Mouse (Mus musculus): Measurements from ENCODE around the gene Cask. TPM values are rescaled to one million over a fixed set of nuclear protein-coding genes. Genes with fewer than 3 reads are reported as not detected.

Gene Cask
- polyA plus RNA-seq, 1 experiment from 2014 or later: 64.5 TPM

GRCm38 (mm10) chrX:13494892-13495703 is 356.1 kb downstream of the Cask start:
- H3K4me3 ChIP-seq: no peak overlapping the region
- no peaks in the 10 kb centered on the region for H3K4me1 ChIP-seq (replicated peaks)
- no peaks in the 10 kb centered on the region for H3K9me3 ChIP-seq
- 88% methylated on average over 8 of the region's 8 CpGs for WGBS
- no peak overlapping the region for H3K9ac ChIP-seq
- no peak overlapping the region for H3K4me2 ChIP-seq
- no peak for ATAC-seq (ENCODE audit: low FRiP score, low read depth)
- no peaks in the 10 kb centered on the region for H3K36me3 ChIP-seq
- no peaks in the 10 kb centered on the region for H3K27me3 ChIP-seq
- H3K27ac ChIP-seq (replicated peaks): no peak overlapping the region

- no peaks in the 10 kb centered on the region for H3K27me3 ChIP-seq
- no peak overlapping the region for H3K4me3 ChIP-seq
- no peak for ATAC-seq (ENCODE audit: low FRiP score, low read depth)
- H3K4me1 ChIP-seq (replicated peaks): no peaks in the 10 kb centered on the region
- no peak overlapping the region for H3K9ac ChIP-seq
- H3K36me3 ChIP-seq: no peaks in the 10 kb centered on the region
- no peaks in the 10 kb centered on the region for H3K9me3 ChIP-seq
- H3K4me2 ChIP-seq: no peak overlapping the region
- H3K27ac ChIP-seq (replicated peaks): no peak overlapping the region
Observed at GRCm38 (mm10) chrX:13492922-13493321, 358.2 kb downstream of the Cask start.

- Histone ChIP-seq H3K27ac (replicated peaks) (no peak overlapping the region), H3K4me1 (replicated peaks) (no peaks in the 10 kb centered on the region), H3K9ac (no peak overlapping the region), H3K4me3 (no peak overlapping the region), H3K9me3 (no peaks in the 10 kb centered on the region), H3K36me3 (no peaks in the 10 kb centered on the region), H3K4me2 (no peak overlapping the region), H3K27me3 (no peaks in the 10 kb centered on the region)
- no peak for ATAC-seq (ENCODE audit: low FRiP score, low read depth)
- WGBS: 76% methylated on average over 3 of the region's 3 CpGs
Observed at GRCm38 (mm10) chrX:13490941-13491340, 360.2 kb downstream of the Cask start.

- H3K9ac ChIP-seq: no peak overlapping the region
- no peaks in the 10 kb centered on the region for H3K36me3 ChIP-seq
- H3K27ac ChIP-seq (replicated peaks): no peak overlapping the region
- H3K4me1 ChIP-seq (replicated peaks): no peaks in the 10 kb centered on the region
- 100% methylated on average over 1 of the region's 1 CpGs for WGBS
- H3K9me3 ChIP-seq: no peaks in the 10 kb centered on the region
- no peak for ATAC-seq (ENCODE audit: low FRiP score, low read depth)
- no peak overlapping the region for H3K4me3 ChIP-seq
- H3K4me2 ChIP-seq: no peak overlapping the region
- H3K27me3 ChIP-seq: no peaks in the 10 kb centered on the region
Observed at GRCm38 (mm10) chrX:13489761-13490160, 361.4 kb downstream of the Cask start.

GRCm38 (mm10) chrX:13489001-13489400 is 362.2 kb downstream of the Cask start:
- Histone ChIP-seq H3K4me1 (replicated peaks) (no peaks in the 10 kb centered on the region), H3K27me3 (no peaks in the 10 kb centered on the region), H3K4me2 (no peak overlapping the region), H3K9ac (no peak overlapping the region), H3K4me3 (no peak overlapping the region), H3K36me3 (no peaks in the 10 kb centered on the region), H3K27ac (replicated peaks) (no peak overlapping the region), H3K9me3 (no peaks in the 10 kb centered on the region)
- no peak for ATAC-seq (ENCODE audit: low FRiP score, low read depth)
- WGBS: 72% methylated on average over 3 of the region's 3 CpGs

GRCm38 (mm10) chrX:13484447-13484846 is 366.7 kb downstream of the Cask start:
- Histone ChIP-seq H3K4me3 (no peak overlapping the region), H3K9ac (no peak overlapping the region), H3K4me2 (no peak overlapping the region), H3K9me3 (no peaks in the 10 kb centered on the region), H3K4me1 (replicated peaks) (no peaks in the 10 kb centered on the region), H3K27me3 (no peaks in the 10 kb centered on the region), H3K36me3 (no peaks in the 10 kb centered on the region), H3K27ac (replicated peaks) (no peak overlapping the region)
- ATAC-seq (ENCODE audit: low FRiP score, low read depth): no peak

GRCm38 (mm10) chrX:13482576-13482975 is 368.6 kb downstream of the Cask start:
- Histone ChIP-seq H3K9ac (no peak overlapping the region), H3K4me3 (no peak overlapping the region), H3K4me1 (replicated peaks) (no peaks in the 10 kb centered on the region), H3K4me2 (no peak overlapping the region), H3K27me3 (no peaks in the 10 kb centered on the region), H3K36me3 (no peaks in the 10 kb centered on the region), H3K27ac (replicated peaks) (no peak overlapping the region), H3K9me3 (no peaks in the 10 kb centered on the region)
- WGBS: 77% methylated on average over 1 of the region's 1 CpGs
- ATAC-seq (ENCODE audit: low FRiP score, low read depth): no peak

GRCm38 (mm10) chrX:13479570-13479969 is 371.6 kb downstream of the Cask start:
- Histone ChIP-seq H3K4me1 (replicated peaks) (no peaks in the 10 kb centered on the region), H3K9me3 (no peaks in the 10 kb centered on the region), H3K27ac (replicated peaks) (no peak overlapping the region), H3K4me3 (no peak overlapping the region), H3K27me3 (no peaks in the 10 kb centered on the region), H3K36me3 (no peaks in the 10 kb centered on the region), H3K4me2 (no peak overlapping the region), H3K9ac (no peak overlapping the region)
- no peak for ATAC-seq (ENCODE audit: low FRiP score, low read depth)

- H3K9ac ChIP-seq: no peak overlapping the region
- no peak overlapping the region for H3K27ac ChIP-seq (replicated peaks)
- no peak for ATAC-seq (ENCODE audit: low FRiP score, low read depth)
- no peaks in the 10 kb centered on the region for H3K27me3 ChIP-seq
- WGBS: 72% methylated on average over 5 of the region's 5 CpGs
- H3K4me3 ChIP-seq: no peak overlapping the region
- H3K4me2 ChIP-seq: no peak overlapping the region
- H3K4me1 ChIP-seq (replicated peaks): no peaks in the 10 kb centered on the region
- H3K36me3 ChIP-seq: no peaks in the 10 kb centered on the region
- H3K9me3 ChIP-seq: no peaks in the 10 kb centered on the region
Observed at GRCm38 (mm10) chrX:13478298-13478697, 372.9 kb downstream of the Cask start.

- no peak for ATAC-seq (ENCODE audit: low FRiP score, low read depth)
- H3K36me3 ChIP-seq: no peaks in the 10 kb centered on the region
- 60% methylated on average over 2 of the region's 2 CpGs for WGBS
- H3K27me3 ChIP-seq: no peaks in the 10 kb centered on the region
- no peak overlapping the region for H3K27ac ChIP-seq (replicated peaks)
- H3K9ac ChIP-seq: no peak overlapping the region
- H3K4me1 ChIP-seq (replicated peaks): no peaks in the 10 kb centered on the region
- H3K4me3 ChIP-seq: no peak overlapping the region
- no peaks in the 10 kb centered on the region for H3K9me3 ChIP-seq
- no peak overlapping the region for H3K4me2 ChIP-seq
Observed at GRCm38 (mm10) chrX:13477596-13477995, 373.6 kb downstream of the Cask start.

- no peak overlapping the region for H3K27ac ChIP-seq (replicated peaks)
- no peak overlapping the region for H3K9ac ChIP-seq
- H3K36me3 ChIP-seq: no peaks in the 10 kb centered on the region
- H3K4me2 ChIP-seq: no peak overlapping the region
- no peaks in the 10 kb centered on the region for H3K9me3 ChIP-seq
- WGBS: 68% methylated on average over 1 of the region's 1 CpGs
- H3K4me1 ChIP-seq (replicated peaks): no peaks in the 10 kb centered on the region
- H3K27me3 ChIP-seq: no peaks in the 10 kb centered on the region
- no peak overlapping the region for H3K4me3 ChIP-seq
- no peak for ATAC-seq (ENCODE audit: low FRiP score, low read depth)
Observed at GRCm38 (mm10) chrX:13475382-13475781, 375.8 kb downstream of the Cask start.

- Histone ChIP-seq H3K36me3 (no peaks in the 10 kb centered on the region), H3K4me1 (replicated peaks) (no peaks in the 10 kb centered on the region), H3K9ac (no peak overlapping the region), H3K27me3 (no peaks in the 10 kb centered on the region), H3K27ac (replicated peaks) (no peak overlapping the region), H3K4me3 (no peak overlapping the region), H3K9me3 (no peaks in the 10 kb centered on the region), H3K4me2 (no peak overlapping the region)
- ATAC-seq (ENCODE audit: low FRiP score, low read depth): no peak
- whole genome bisulfite sequencing: 79% methylated on average over 4 of the region's 4 CpGs
Observed at GRCm38 (mm10) chrX:13472751-13473225, 378.4 kb downstream of the Cask start.

- Histone ChIP-seq H3K4me2 (no peak overlapping the region), H3K27me3 (no peaks in the 10 kb centered on the region), H3K9ac (no peak overlapping the region), H3K4me1 (replicated peaks) (no peaks in the 10 kb centered on the region), H3K4me3 (no peak overlapping the region), H3K36me3 (no peaks in the 10 kb centered on the region), H3K27ac (replicated peaks) (no peak overlapping the region), H3K9me3 (no peaks in the 10 kb centered on the region)
- 73% methylated on average over 3 of the region's 3 CpGs for WGBS
- ATAC-seq (ENCODE audit: low FRiP score, low read depth): no peak
Observed at GRCm38 (mm10) chrX:13471925-13472324, 379.2 kb downstream of the Cask start.

Data from hindbrain, embryonic 15.5 days (tissue).